Mouse (Mus musculus): ENCODE results near the gene Myadml2.

GRCm38 (mm10) chr11:120630401-120630871 is 17.5 kb downstream of the Myadml2 start:
- TF ChIP-seq POLR2A (IDR thresholded peaks at IDR 0.05; ENCODE audit: insufficient read length, low read depth) (no peak), TCF12 (IDR thresholded peaks at IDR 0.05; ENCODE audit: insufficient read depth, poor library complexity, severe bottlenecking) (no peak), USF1 (IDR thresholded peaks at IDR 0.05; ENCODE audit: low read depth) (no peak), TCF3 (IDR thresholded peaks at IDR 0.05; ENCODE audit: insufficient read length, low read depth) (no peak), POLR2AphosphoS2 (IDR thresholded peaks at IDR 0.05; ENCODE audit: insufficient read length, low read depth) (no peak), CEBPB (IDR thresholded peaks at IDR 0.05; ENCODE audit: insufficient read depth, poor library complexity, severe bottlenecking) (0 out of 2 replicates have a peak, but pooled peaks have one; percentile 4), E2F4 (IDR thresholded peaks at IDR 0.05; ENCODE audit: insufficient read depth) (no peak), MAX (IDR thresholded peaks at IDR 0.05; ENCODE audit: low read depth) (no peak), MYOD1 (IDR thresholded peaks at IDR 0.05; ENCODE audit: control insufficient read depth in 1 of 3, insufficient read length in 2 of 3, low read depth in 2 of 3) (no peak), SRF (IDR thresholded peaks at IDR 0.05; ENCODE audit: control insufficient read depth, insufficient read length, low read depth) (no peak), MYOG (IDR thresholded peaks at IDR 0.05; ENCODE audit: control insufficient read depth in 1 of 3, insufficient read depth in 1 of 3, insufficient read length in 2 of 3, low read depth in 2 of 3) (no peak), REST (IDR thresholded peaks at IDR 0.05; ENCODE audit: insufficient read depth, insufficient read length) (no peak)
